Mouse (Mus musculus) brain, embryonic 14.5 days (tissue): ENCODE results near the gene S100a13.

ENCODE experiments used
- CTCF ChIP-seq: fragments of 200-500 bp; IDR thresholded peaks from 2 replicates; pipeline ENCODE4 v1.5.1; 2012; ENCODE audit warnings: inconsistent platforms, mild to moderate bottlenecking, moderate library complexity, borderline replicate concordance; ENCODE audit not compliant: insufficient read depth, insufficient read length; ENCODE audit errors: extremely low read depth
- POLR2A ChIP-seq: fragments of 200-500 bp; IDR thresholded peaks from 2 replicates; pipeline ENCODE4 v1.6.1; 2012; ENCODE audit warnings: mild to moderate bottlenecking, inconsistent platforms, borderline replicate concordance; ENCODE audit not compliant: poor library complexity, insufficient read depth, insufficient read length, severe bottlenecking; ENCODE audit errors: extremely low read depth

DNA sequence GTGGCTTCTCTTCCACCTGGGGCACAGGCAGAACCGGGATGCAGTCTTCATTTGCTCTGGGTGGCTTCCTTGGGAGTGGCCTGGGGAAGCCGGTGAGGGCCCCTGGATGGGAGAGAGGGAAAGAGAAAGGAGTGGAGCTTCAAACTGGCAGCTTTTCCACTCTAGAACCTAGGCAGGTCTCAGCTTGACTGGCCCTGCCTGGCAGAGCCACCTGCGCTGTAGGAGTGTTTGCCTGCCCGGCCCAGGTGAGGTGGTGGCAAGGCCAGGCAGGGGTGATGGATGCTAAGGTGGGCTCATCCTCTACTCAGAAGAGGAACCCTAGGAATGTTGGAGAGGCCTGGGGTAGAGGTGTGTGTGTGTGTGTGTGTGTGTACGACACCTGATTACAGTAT lies 23.7 kb downstream of the S100a13 start:
- TF ChIP-seq CTCF, result no peak
- TF ChIP-seq POLR2A, result no peak
